Mouse (Mus musculus): ENCODE data around the gene Cped1. TPM values are rescaled to one million over a fixed set of nuclear protein-coding genes. Genes with fewer than 3 reads are reported as not detected.
"Not testable (repeated sequence)": the region's sequence is repeated elsewhere in the genome, so short reads cannot be mapped to it uniquely, and the experiment has no call there.

Gene Cped1
- polyA plus RNA-seq, 1 experiment from 2014 or later, result 30.3 TPM

DNA sequence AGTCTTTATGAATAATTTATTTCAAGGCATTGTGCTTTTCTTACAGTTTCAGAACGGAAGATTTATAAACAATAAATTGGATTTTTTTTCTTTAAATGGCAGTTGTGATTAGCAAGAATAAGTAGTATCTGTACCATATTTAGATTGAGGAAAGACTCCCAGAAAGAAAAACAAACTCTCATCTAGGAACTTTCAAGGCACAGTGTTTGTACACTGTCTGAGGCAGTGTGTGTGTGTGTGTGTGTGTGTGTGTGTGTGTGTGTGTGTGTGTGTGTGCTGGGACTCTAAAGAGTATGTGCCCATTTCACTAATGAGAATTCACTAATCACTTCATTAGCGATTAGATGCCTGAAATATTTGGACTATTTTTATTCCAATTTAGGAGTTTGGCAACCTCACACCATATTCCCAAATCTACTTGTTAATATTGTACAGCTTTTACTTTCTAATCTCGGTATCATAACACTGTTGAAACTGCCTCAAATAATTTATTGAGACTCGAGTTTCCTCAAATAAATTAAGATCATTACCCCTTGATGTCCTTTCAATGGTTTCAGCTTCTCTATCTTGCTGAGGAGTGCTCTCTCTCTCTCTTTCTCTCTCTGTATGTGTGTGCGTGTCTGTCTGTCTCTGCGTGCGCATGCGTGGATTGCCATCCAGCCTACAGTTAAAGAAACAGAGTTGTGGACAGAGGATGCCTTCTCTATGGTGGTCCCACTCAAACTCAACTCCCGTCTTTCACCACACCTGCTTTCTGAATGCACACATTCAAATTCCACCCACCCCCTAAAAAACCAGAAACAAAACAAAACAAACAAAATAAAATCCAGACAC is 41.3 kb downstream of the Cped1 start:
- Histone ChIP-seq H3K9me3 (replicated peaks) (no peaks in the 10 kb centered on the region), H3K4me2 (replicated peaks) (no peak overlapping the region), H3K4me3 (replicated peaks) (no peak overlapping the region), H3K27ac (replicated peaks) (no peak overlapping the region), H3K4me1 (peaks cover 12% of the 10 kb centered on the region), H3K27me3 (no peaks in the 10 kb centered on the region), H3K9ac (no peak overlapping the region), H3K36me3 (no peaks in the 10 kb centered on the region)
- no peak for ATAC-seq (ENCODE audit: insufficient number of reproducible peaks, low FRiP score, low TSS enrichment, low read depth)
- WGBS, result 47% methylated on average over 9 of the region's 9 CpGs

DNA sequence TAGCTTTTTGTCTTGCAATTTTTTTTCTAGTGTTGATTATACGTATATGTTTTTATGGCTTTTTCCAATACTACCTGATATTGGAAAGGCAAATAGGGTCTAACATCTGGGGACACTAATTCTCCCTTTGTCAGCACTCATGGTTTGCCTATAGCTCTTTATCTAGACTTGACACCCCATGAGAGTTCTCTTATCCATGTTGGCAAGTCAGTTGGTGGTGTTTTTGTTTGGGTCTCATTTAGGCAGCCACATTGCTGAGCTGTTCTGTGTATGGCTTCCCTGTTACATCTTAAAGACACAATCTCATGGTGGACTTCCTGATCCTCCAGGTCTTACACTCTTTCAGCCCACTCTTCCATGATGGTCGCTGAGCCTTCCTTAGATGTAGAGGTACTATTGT is 42.1 kb downstream of the Cped1 start:
- 88% methylated on average over 2 of the region's 2 CpGs for WGBS
- no peak for ATAC-seq (ENCODE audit: insufficient number of reproducible peaks, low FRiP score, low TSS enrichment, low read depth)

DNA sequence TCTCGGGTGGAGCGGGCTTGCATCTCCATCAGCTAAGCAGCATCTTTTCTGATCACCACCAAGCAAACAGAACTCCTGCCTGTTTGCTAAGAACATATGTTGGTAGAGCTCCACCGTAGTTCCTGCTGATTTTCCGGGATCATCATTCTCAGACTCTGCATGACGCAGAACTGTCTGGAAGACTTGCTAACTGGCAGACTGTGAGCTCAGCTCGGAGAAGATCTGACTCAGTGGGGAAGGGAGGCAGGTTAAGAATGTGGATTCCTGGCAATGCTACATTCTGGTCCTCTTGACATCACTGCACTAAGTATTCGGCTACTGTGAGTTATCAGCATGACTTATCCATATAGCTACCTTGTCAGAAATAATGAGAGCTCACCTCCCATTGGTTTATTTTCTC is 44.7 kb downstream of the Cped1 start:
- WGBS, result 64% methylated on average over 7 of the region's 7 CpGs
- no peak for ATAC-seq (ENCODE audit: insufficient number of reproducible peaks, low FRiP score, low TSS enrichment, low read depth)
- Histone ChIP-seq H3K4me1 (peaks cover 7% of the 10 kb centered on the region), H3K27ac (replicated peaks) (no peak overlapping the region), H3K4me3 (replicated peaks) (no peak overlapping the region), H3K36me3 (no peaks in the 10 kb centered on the region), H3K4me2 (replicated peaks) (no peak overlapping the region), H3K9me3 (replicated peaks) (no peaks in the 10 kb centered on the region), H3K27me3 (no peaks in the 10 kb centered on the region), H3K9ac (no peak overlapping the region)

More for the DNA sequence above, 42.1 kb downstream of the Cped1 start:
- Histone ChIP-seq H3K36me3 (no peaks in the 10 kb centered on the region), H3K27me3 (no peaks in the 10 kb centered on the region), H3K4me3 (replicated peaks) (no peak overlapping the region), H3K9ac (no peak overlapping the region), H3K9me3 (replicated peaks) (no peaks in the 10 kb centered on the region), H3K4me2 (replicated peaks) (no peak overlapping the region), H3K27ac (replicated peaks) (no peak overlapping the region), H3K4me1 (peaks cover 12% of the 10 kb centered on the region)

DNA sequence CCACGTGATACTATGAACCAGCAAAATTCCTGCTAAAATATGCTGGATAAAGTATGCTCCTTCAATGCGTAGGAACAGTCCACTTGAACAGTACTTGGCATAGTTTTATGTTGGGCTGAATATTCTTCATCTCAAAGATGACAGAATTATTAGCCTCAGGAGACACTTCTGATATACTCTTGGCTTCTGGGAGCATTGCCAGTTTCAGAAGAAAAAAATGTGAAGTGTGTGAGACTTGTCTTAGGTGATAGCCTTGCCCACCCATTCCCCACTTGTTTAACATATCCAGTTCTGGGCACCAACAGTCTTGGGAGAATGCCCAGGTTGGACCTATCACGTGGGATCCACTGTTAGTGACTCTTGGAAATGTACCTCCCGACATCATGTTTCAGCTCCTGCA is 47.5 kb downstream of the Cped1 start:
- no peak overlapping the region for H3K9ac ChIP-seq
- 0 out of 2 replicates have a peak, but pooled peaks cover 4% of the 10 kb centered on the region for H3K4me1 ChIP-seq
- H3K27me3 ChIP-seq, result no peaks in the 10 kb centered on the region
- H3K27ac ChIP-seq (replicated peaks), result no peak overlapping the region
- H3K4me2 ChIP-seq (replicated peaks), result no peak overlapping the region
- 70% methylated on average over 4 of the region's 4 CpGs for WGBS
- H3K9me3 ChIP-seq (replicated peaks), result no peaks in the 10 kb centered on the region
- ATAC-seq (ENCODE audit: insufficient number of reproducible peaks, low FRiP score, low TSS enrichment, low read depth), result no peak
- H3K4me3 ChIP-seq (replicated peaks), result no peak overlapping the region
- no peaks in the 10 kb centered on the region for H3K36me3 ChIP-seq

DNA sequence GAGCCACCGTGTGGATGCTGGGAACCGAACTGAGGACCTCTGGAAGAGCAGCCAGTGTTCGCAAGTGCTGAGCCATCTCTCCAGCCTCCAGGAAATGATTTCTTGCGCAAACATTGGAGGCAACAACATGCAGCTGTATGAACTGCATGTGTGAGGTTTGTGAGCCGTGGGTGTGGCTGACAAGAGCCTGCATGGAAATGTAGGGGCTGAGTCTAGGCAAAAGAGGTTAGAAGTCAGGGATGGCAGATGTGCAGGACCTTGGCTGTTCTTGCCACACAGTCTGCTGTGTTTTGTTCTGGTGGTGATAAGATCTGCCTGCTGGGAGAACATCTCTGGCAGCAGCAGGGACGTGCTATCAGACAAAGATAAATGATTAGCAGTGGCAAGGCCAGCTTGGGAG is 49.7 kb downstream of the Cped1 start:
- H3K27ac ChIP-seq (replicated peaks), result no peak overlapping the region
- ATAC-seq (ENCODE audit: insufficient number of reproducible peaks, low FRiP score, low TSS enrichment, low read depth), result no peak

DNA sequence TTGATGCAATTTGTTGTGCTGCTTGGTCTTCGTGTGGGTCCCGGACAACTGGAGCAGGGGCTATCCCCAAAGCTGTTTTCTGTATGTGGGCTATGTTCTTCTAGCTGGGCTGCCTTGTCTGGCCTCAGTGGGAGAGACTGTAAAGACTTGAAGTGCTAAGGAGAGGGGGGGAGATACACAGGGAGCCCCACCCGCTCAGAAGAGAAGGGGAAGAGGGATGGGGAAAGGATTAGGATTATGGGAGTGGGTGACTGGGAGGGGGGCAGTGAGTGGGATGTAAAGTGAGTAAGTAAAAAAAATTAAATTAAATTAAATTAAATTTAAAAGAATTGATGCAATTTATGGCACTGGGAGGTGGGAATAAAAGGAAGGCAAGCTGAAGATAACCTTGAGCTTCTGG is 50.2 kb downstream of the Cped1 start:
- Histone ChIP-seq H3K9me3 (replicated peaks) (no peaks in the 10 kb centered on the region), H3K4me2 (replicated peaks) (no peak overlapping the region), H3K4me3 (replicated peaks) (no peak overlapping the region), H3K27ac (replicated peaks) (no peak overlapping the region), H3K9ac (no peak overlapping the region), H3K36me3 (no peaks in the 10 kb centered on the region), H3K4me1 (0 out of 2 replicates have a peak, but pooled peaks cover 4% of the 10 kb centered on the region), H3K27me3 (no peaks in the 10 kb centered on the region)
- WGBS, result 83% methylated on average over 3 of the region's 3 CpGs
- no peak for ATAC-seq (ENCODE audit: insufficient number of reproducible peaks, low FRiP score, low TSS enrichment, low read depth)

More for the DNA sequence above, 49.7 kb downstream of the Cped1 start:
- H3K4me1 ChIP-seq, result 0 out of 2 replicates have a peak, but pooled peaks cover 4% of the 10 kb centered on the region
- 68% methylated on average over 6 of the region's 6 CpGs for WGBS
- H3K9ac ChIP-seq, result no peak overlapping the region
- H3K4me3 ChIP-seq (replicated peaks), result no peak overlapping the region
- H3K4me2 ChIP-seq (replicated peaks), result no peak overlapping the region
- no peaks in the 10 kb centered on the region for H3K36me3 ChIP-seq
- H3K9me3 ChIP-seq (replicated peaks), result no peaks in the 10 kb centered on the region
- H3K27me3 ChIP-seq, result no peaks in the 10 kb centered on the region

DNA sequence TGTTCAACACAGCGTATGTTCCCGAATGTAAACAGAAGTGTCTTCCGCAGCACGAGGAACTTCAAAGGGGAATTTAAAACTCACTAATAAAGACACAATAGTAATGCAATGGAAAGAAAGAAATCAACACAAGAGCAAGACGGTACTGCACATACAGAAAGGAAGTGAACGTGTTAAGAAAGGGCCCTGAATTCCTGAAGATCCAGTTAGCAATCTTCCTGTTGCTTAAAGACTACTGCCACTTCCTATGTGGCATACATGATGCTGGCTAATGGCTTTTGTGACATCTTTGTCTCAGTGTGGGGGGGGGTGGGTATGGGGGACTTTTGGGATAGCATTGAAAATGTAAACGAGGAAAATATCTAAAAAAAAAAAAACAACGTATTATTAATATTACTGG is 50.7 kb downstream of the Cped1 start:
- Histone ChIP-seq H3K9me3 (replicated peaks) (no peaks in the 10 kb centered on the region), H3K27me3 (no peaks in the 10 kb centered on the region), H3K27ac (replicated peaks) (no peak overlapping the region), H3K4me3 (replicated peaks) (no peak overlapping the region), H3K4me1 (0 out of 2 replicates have a peak, but pooled peaks cover 4% of the 10 kb centered on the region), H3K36me3 (no peaks in the 10 kb centered on the region), H3K9ac (no peak overlapping the region), H3K4me2 (replicated peaks) (no peak overlapping the region)
- 68% methylated on average over 8 of the region's 8 CpGs for WGBS
- ATAC-seq (ENCODE audit: insufficient number of reproducible peaks, low FRiP score, low TSS enrichment, low read depth), result no peak

DNA sequence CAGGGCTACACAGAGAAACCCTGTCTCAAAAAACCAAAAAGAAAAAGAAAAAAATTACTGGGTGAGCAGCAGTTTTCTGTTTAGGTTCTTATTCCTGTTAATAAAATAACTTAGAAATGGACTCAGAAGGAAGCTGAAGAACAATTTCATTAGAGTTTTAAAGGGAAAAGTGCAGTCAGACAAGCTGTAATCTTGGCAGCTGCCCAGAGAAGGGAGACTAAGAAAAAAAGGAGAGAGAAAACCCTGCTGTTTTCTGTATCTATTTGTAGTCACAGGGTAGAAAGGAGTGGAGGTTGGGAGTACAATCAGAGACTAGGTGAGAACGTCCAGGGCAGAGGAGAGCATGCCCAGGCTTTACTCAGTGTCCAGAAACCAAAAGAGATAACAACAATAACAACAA is 51.2 kb downstream of the Cped1 start:
- Histone ChIP-seq H3K4me2 (replicated peaks) (no peak overlapping the region), H3K4me1 (0 out of 2 replicates have a peak, but pooled peaks cover 4% of the 10 kb centered on the region), H3K9ac (no peak overlapping the region), H3K4me3 (replicated peaks) (no peak overlapping the region), H3K27ac (replicated peaks) (no peak overlapping the region), H3K36me3 (no peaks in the 10 kb centered on the region), H3K27me3 (no peaks in the 10 kb centered on the region), H3K9me3 (replicated peaks) (no peaks in the 10 kb centered on the region)
- no peak for ATAC-seq (ENCODE audit: insufficient number of reproducible peaks, low FRiP score, low TSS enrichment, low read depth)
- 62% methylated on average over 1 of the region's 1 CpGs for WGBS

DNA sequence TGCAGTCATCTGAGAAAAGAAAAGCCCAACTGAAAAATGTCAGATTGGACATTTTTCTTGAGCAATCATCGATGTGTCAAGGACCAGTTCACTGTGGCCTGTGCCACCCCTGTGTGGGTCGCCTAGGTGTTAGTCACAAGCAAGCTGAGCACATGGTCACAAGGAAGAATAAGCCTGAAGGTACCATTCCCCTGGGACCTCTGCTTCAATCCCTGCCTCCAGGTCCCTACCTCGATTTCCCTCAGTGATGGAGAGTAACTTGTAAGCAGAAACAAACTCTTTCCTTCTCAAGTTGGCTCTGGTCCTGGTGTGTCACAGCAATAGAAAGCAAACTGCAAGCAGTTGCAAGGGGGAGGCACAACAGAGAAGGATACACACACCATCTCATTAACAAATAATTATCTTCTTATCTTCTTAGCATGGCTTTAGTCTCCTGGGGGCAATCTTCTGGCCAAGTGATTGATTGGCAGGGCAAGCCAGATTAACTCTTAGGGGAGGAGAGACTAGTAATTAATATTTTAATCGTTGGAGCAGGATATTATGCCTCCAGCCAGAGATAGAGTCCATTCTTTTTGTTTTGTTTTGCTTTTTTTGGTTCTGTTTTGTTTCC is 51.8 kb downstream of the Cped1 start:
- Histone ChIP-seq H3K9ac (no peak overlapping the region), H3K27me3 (no peaks in the 10 kb centered on the region), H3K4me3 (replicated peaks) (no peak overlapping the region), H3K9me3 (replicated peaks) (no peaks in the 10 kb centered on the region), H3K4me2 (replicated peaks) (no peak overlapping the region), H3K27ac (replicated peaks) (no peak overlapping the region), H3K4me1 (0 out of 2 replicates have a peak, but pooled peaks cover 4% of the 10 kb centered on the region), H3K36me3 (no peaks in the 10 kb centered on the region)
- 34% methylated on average over 4 of the region's 4 CpGs for WGBS
- ATAC-seq (ENCODE audit: insufficient number of reproducible peaks, low FRiP score, low TSS enrichment, low read depth), result no peak

DNA sequence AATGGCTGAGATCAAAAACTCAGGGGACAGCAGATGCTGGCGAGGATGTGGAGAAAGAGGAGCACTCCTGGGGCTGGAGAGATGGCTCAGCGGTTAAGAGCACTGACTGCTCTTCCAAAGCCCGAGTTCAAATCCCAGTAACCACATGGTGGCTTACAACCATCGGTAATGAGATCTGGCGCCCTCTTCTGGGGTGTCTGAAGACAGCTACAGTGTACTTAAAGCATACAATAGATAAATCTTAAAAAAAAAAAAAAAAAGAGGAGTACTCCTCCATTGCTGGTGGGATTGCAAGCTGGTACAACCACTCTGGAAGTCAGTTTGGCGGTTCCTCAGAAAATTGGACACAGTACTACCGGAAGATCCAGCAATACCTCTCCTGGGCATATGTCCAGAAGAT is 54.0 kb downstream of the Cped1 start:
- H3K36me3 ChIP-seq, H3K9ac ChIP-seq: not testable (repeated sequence)
- 80% methylated on average over 7 of the region's 7 CpGs for whole genome bisulfite sequencing

DNA sequence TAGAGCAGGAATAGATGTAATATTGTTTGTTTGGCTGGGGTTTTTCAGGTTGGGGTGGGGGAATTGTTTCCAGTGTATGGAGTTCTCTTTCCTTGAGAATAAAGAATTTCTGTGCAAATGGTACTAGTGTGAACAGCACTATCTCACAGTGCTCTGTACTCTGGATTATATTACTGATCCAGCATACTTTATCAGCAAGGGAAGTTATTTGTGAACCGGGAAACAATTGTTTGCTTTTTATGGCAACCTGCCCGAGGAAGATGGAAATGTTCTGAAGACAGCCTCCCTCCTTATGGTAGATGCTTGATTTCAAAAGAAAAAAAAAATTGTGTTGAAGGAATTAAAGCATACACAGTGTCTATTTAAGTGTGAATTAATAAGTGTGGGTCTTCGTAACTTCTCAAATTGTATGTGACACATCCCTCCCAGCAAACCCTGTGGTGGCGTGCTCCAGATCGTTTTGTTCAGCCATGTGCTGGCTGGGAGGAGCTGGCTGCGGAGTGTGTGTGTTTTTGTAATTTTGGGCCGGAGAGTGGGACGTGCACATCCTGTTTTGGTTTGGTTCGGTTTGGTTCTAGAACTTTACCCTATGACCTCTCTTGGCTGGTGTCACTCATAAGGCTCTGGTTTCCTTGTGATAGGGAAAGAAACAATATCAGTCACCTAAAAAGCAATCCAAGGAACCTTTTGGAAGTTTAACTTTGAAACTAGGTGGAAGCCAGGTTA is 59.3 kb downstream of the Cped1 start:
- no peaks in the 10 kb centered on the region for H3K9me3 ChIP-seq (replicated peaks)
- WGBS, result 59% methylated on average over 9 of the region's 9 CpGs
- no peak overlapping the region for H3K27ac ChIP-seq (replicated peaks)
- no peak overlapping the region for H3K4me2 ChIP-seq (replicated peaks)
- H3K27me3 ChIP-seq, result no peaks in the 10 kb centered on the region
- no peaks in the 10 kb centered on the region for H3K36me3 ChIP-seq
- no peak overlapping the region for H3K4me3 ChIP-seq (replicated peaks)
- no peak for ATAC-seq (ENCODE audit: insufficient number of reproducible peaks, low FRiP score, low TSS enrichment, low read depth)
- 0 out of 2 replicates have a peak, but pooled peaks cover 4% of the 10 kb centered on the region for H3K4me1 ChIP-seq
- H3K9ac ChIP-seq, result no peak overlapping the region

More for the DNA sequence above, 54.0 kb downstream of the Cped1 start:
- H3K9me3 ChIP-seq (replicated peaks); H3K27ac ChIP-seq (replicated peaks); H3K4me1 ChIP-seq; ATAC-seq (ENCODE audit: insufficient number of reproducible peaks, low FRiP score, low TSS enrichment, low read depth); H3K27me3 ChIP-seq; H3K4me2 ChIP-seq (replicated peaks); H3K4me3 ChIP-seq (replicated peaks): not testable (repeated sequence)

Data from embryonic facial prominence, embryonic 15.5 days (tissue).